Mouse (Mus musculus): ENCODE data around the gene Bex6. TPM values are rescaled to one million over a fixed set of nuclear protein-coding genes. Genes with fewer than 3 reads are reported as not detected.

Bex6 gene
- polyA plus RNA-seq, 1 experiment from 2014 or later, result not detected

- Histone ChIP-seq H3K9me3 (ENCODE audit: control insufficient read depth, low read length) (no peaks in the 10 kb centered on the region), H3K4me3 (ENCODE audit: low read length) (no peak overlapping the region), H3K4me2 (replicated peaks; ENCODE audit: low read depth, low read length) (peak overlapping the region; percentile 21; the same call in 1 of the 2 replicates), H3K4me1 (ENCODE audit: control insufficient read depth, insufficient read depth, low read length) (peaks cover 6% of the 10 kb centered on the region; the same call in 1 of the 2 replicates), H3K36me3 (ENCODE audit: control insufficient read depth, insufficient read depth, low read length) (no peaks in the 10 kb centered on the region), H3K9ac (ENCODE audit: low read depth, low read length) (no peak overlapping the region), H3K27ac (ENCODE audit: low read depth, low read length) (no peak overlapping the region), H3K27me3 (ENCODE audit: control insufficient read depth, insufficient read depth, low read length) (no peaks in the 10 kb centered on the region)
- WGBS, result 29% methylated on average over 13 of the region's 13 CpGs
- no peak for ATAC-seq (ENCODE audit: low FRiP score, low TSS enrichment)
Observed at GRCm38 (mm10) chr16:32154437-32154836, 25.2 kb upstream of the Bex6 start.

GRCm38 (mm10) chr16:32156719-32157118, 22.9 kb upstream of the Bex6 start:
- ATAC-seq (ENCODE audit: low FRiP score, low TSS enrichment), result no peak
- Histone ChIP-seq H3K27ac (ENCODE audit: low read depth, low read length) (no peak overlapping the region), H3K36me3 (ENCODE audit: control insufficient read depth, insufficient read depth, low read length) (no peaks in the 10 kb centered on the region), H3K4me3 (ENCODE audit: low read length) (no peak overlapping the region), H3K27me3 (ENCODE audit: control insufficient read depth, insufficient read depth, low read length) (no peaks in the 10 kb centered on the region), H3K4me1 (ENCODE audit: control insufficient read depth, insufficient read depth, low read length) (peaks cover 6% of the 10 kb centered on the region; the same call in 1 of the 2 replicates), H3K9me3 (ENCODE audit: control insufficient read depth, low read length) (no peaks in the 10 kb centered on the region), H3K4me2 (replicated peaks; ENCODE audit: low read depth, low read length) (no peak overlapping the region), H3K9ac (ENCODE audit: low read depth, low read length) (no peak overlapping the region)
- 46% methylated on average over 3 of the region's 3 CpGs for WGBS

- H3K4me1 ChIP-seq (ENCODE audit: control insufficient read depth, insufficient read depth, low read length), result peaks cover 6% of the 10 kb centered on the region; the same call in 1 of the 2 replicates
- WGBS, result 93% methylated on average over 2 of the region's 2 CpGs
Observed at GRCm38 (mm10) chr16:32157369-32157768, 22.3 kb upstream of the Bex6 start.

GRCm38 (mm10) chr16:32158966-32159365, 20.7 kb upstream of the Bex6 start:
- Histone ChIP-seq H3K27ac (ENCODE audit: low read depth, low read length) (no peak overlapping the region), H3K4me1 (ENCODE audit: control insufficient read depth, insufficient read depth, low read length) (peaks cover 13% of the 10 kb centered on the region; the same call in 1 of the 2 replicates), H3K27me3 (ENCODE audit: control insufficient read depth, insufficient read depth, low read length) (no peaks in the 10 kb centered on the region), H3K4me2 (replicated peaks; ENCODE audit: low read depth, low read length) (no peak overlapping the region), H3K36me3 (ENCODE audit: control insufficient read depth, insufficient read depth, low read length) (no peaks in the 10 kb centered on the region), H3K4me3 (ENCODE audit: low read length) (no peak overlapping the region), H3K9ac (ENCODE audit: low read depth, low read length) (no peak overlapping the region), H3K9me3 (ENCODE audit: control insufficient read depth, low read length) (no peaks in the 10 kb centered on the region)
- WGBS, result 98% methylated on average over 3 of the region's 3 CpGs
- no peak for ATAC-seq (ENCODE audit: low FRiP score, low TSS enrichment)

More at GRCm38 (mm10) chr16:32157369-32157768, 22.3 kb upstream of the Bex6 start:
- Histone ChIP-seq H3K27me3 (ENCODE audit: control insufficient read depth, insufficient read depth, low read length) (no peaks in the 10 kb centered on the region), H3K4me2 (replicated peaks; ENCODE audit: low read depth, low read length) (no peak overlapping the region), H3K4me3 (ENCODE audit: low read length) (no peak overlapping the region), H3K27ac (ENCODE audit: low read depth, low read length) (no peak overlapping the region), H3K36me3 (ENCODE audit: control insufficient read depth, insufficient read depth, low read length) (no peaks in the 10 kb centered on the region), H3K9ac (ENCODE audit: low read depth, low read length) (no peak overlapping the region), H3K9me3 (ENCODE audit: control insufficient read depth, low read length) (no peaks in the 10 kb centered on the region)
- no peak for ATAC-seq (ENCODE audit: low FRiP score, low TSS enrichment)

GRCm38 (mm10) chr16:32160742-32161323, 18.8 kb upstream of the Bex6 start:
- WGBS, result 94% methylated on average over 9 of the region's 9 CpGs
- H3K9ac ChIP-seq (ENCODE audit: low read depth, low read length), result no peak overlapping the region
- H3K27ac ChIP-seq (ENCODE audit: low read depth, low read length), result no peak overlapping the region

GRCm38 (mm10) chr16:32163392-32163791, 16.2 kb upstream of the Bex6 start:
- Histone ChIP-seq H3K9ac (ENCODE audit: low read depth, low read length) (no peak overlapping the region), H3K36me3 (ENCODE audit: control insufficient read depth, insufficient read depth, low read length) (no peaks in the 10 kb centered on the region), H3K4me3 (ENCODE audit: low read length) (peak overlapping the region; percentile 2; the same call in 1 of the 2 replicates), H3K9me3 (ENCODE audit: control insufficient read depth, low read length) (no peaks in the 10 kb centered on the region), H3K4me2 (replicated peaks; ENCODE audit: low read depth, low read length) (no peak overlapping the region; the same call in 1 of the 2 replicates), H3K4me1 (ENCODE audit: control insufficient read depth, insufficient read depth, low read length) (0 out of 2 replicates have a peak, but pooled peaks cover 12% of the 10 kb centered on the region), H3K27ac (ENCODE audit: low read depth, low read length) (no peak overlapping the region; the same call in 1 of the 2 replicates), H3K27me3 (ENCODE audit: control insufficient read depth, insufficient read depth, low read length) (no peaks in the 10 kb centered on the region)
- WGBS, result 58% methylated on average over 4 of the region's 4 CpGs
- peak; percentile 40; the same call in 1 of the 2 replicates for ATAC-seq (ENCODE audit: low FRiP score, low TSS enrichment)

More at GRCm38 (mm10) chr16:32160742-32161323, 18.8 kb upstream of the Bex6 start:
- Histone ChIP-seq H3K4me3 (ENCODE audit: low read length) (no peak overlapping the region), H3K4me1 (ENCODE audit: control insufficient read depth, insufficient read depth, low read length) (0 out of 2 replicates have a peak, but pooled peaks cover 12% of the 10 kb centered on the region), H3K9me3 (ENCODE audit: control insufficient read depth, low read length) (no peaks in the 10 kb centered on the region), H3K27me3 (ENCODE audit: control insufficient read depth, insufficient read depth, low read length) (no peaks in the 10 kb centered on the region), H3K4me2 (replicated peaks; ENCODE audit: low read depth, low read length) (no peak overlapping the region), H3K36me3 (ENCODE audit: control insufficient read depth, insufficient read depth, low read length) (no peaks in the 10 kb centered on the region)
- ATAC-seq (ENCODE audit: low FRiP score, low TSS enrichment), result no peak

- H3K36me3 ChIP-seq (ENCODE audit: control insufficient read depth, insufficient read depth, low read length), result no peaks in the 10 kb centered on the region
- H3K4me3 ChIP-seq (ENCODE audit: low read length), result no peak overlapping the region; the same call in 1 of the 2 replicates
- H3K27me3 ChIP-seq (ENCODE audit: control insufficient read depth, insufficient read depth, low read length), result no peaks in the 10 kb centered on the region
- no peak overlapping the region for H3K9ac ChIP-seq (ENCODE audit: low read depth, low read length)
- H3K4me2 ChIP-seq (replicated peaks; ENCODE audit: low read depth, low read length), result peak overlapping the region; percentile 74; the same call in 1 of the 2 replicates
- no peak overlapping the region for H3K27ac ChIP-seq (ENCODE audit: low read depth, low read length)
- H3K4me1 ChIP-seq (ENCODE audit: control insufficient read depth, insufficient read depth, low read length), result 0 out of 2 replicates have a peak, but pooled peaks cover 12% of the 10 kb centered on the region
- no peaks in the 10 kb centered on the region for H3K9me3 ChIP-seq (ENCODE audit: control insufficient read depth, low read length)
- WGBS, result 79% methylated on average over 5 of the region's 5 CpGs
- ATAC-seq (ENCODE audit: low FRiP score, low TSS enrichment), result no peak
Observed at GRCm38 (mm10) chr16:32163891-32164290, 15.7 kb upstream of the Bex6 start.

GRCm38 (mm10) chr16:32164396-32165027, 15.1 kb upstream of the Bex6 start:
- Histone ChIP-seq H3K4me3 (ENCODE audit: low read length) (peak overlapping the region; percentile 43), H3K36me3 (ENCODE audit: control insufficient read depth, insufficient read depth, low read length) (no peaks in the 10 kb centered on the region), H3K27me3 (ENCODE audit: control insufficient read depth, insufficient read depth, low read length) (no peaks in the 10 kb centered on the region), H3K9me3 (ENCODE audit: control insufficient read depth, low read length) (no peaks in the 10 kb centered on the region), H3K9ac (ENCODE audit: low read depth, low read length) (peak overlapping the region; percentile 58), H3K4me1 (ENCODE audit: control insufficient read depth, insufficient read depth, low read length) (0 out of 2 replicates have a peak, but pooled peaks cover 12% of the 10 kb centered on the region), H3K4me2 (replicated peaks; ENCODE audit: low read depth, low read length) (peak overlapping the region; percentile 74), H3K27ac (ENCODE audit: low read depth, low read length) (no peak overlapping the region)
- no peak for ATAC-seq (ENCODE audit: low FRiP score, low TSS enrichment)
- 72% methylated on average over 19 of the region's 19 CpGs for WGBS
